Mouse (Mus musculus) embryonic facial prominence, embryonic 13.5 days (tissue): ENCODE measurements at regions not wholly inside any gene's neighbourhood (a gene's known extent, or its start where the extent isn't known, plus 50 kb on each side); places are given as distances from the start of the nearest gene placed in this dataset.
"Not testable (repeated sequence)": the region's sequence is repeated elsewhere in the genome, so short reads cannot be mapped to it uniquely, and the experiment has no call there.

Experiments
- ATAC-seq: fragments of 200-750 bp; cut with Nextera tagmentation; 2 replicates; pipeline ENCODE4 v1.8.0; 2017; ENCODE audit warnings: low read depth; ENCODE audit not compliant: insufficient number of reproducible peaks, insufficient read depth, low FRiP score, low TSS enrichment
- H3K27ac ChIP-seq: fragments of 300-500 bp; sonication (generic); 2 replicates; pipeline ENCODE4 v1.5.1; 2015; ENCODE audit warnings: moderate library complexity, mild to moderate bottlenecking, inconsistent platforms
- H3K27me3 ChIP-seq: fragments of 300-500 bp; sonication (generic); 2 replicates; pipeline ENCODE4 v1.6.1; 2015; ENCODE audit warnings: mild to moderate bottlenecking, inconsistent platforms
- H3K36me3 ChIP-seq: fragments of 300-500 bp; sonication (generic); 2 replicates; pipeline ENCODE4 v1.6.1; 2015; ENCODE audit warnings: mild to moderate bottlenecking, inconsistent platforms
- H3K4me1 ChIP-seq: fragments of 300-500 bp; sonication (generic); 2 replicates; pipeline ENCODE4 v1.6.1; 2015; ENCODE audit warnings: inconsistent platforms
- H3K4me2 ChIP-seq: fragments of 300-500 bp; sonication (generic); 2 replicates; pipeline ENCODE4 v1.6.1; 2015; ENCODE audit warnings: moderate library complexity, mild to moderate bottlenecking, inconsistent platforms
- H3K4me3 ChIP-seq: fragments of 300-500 bp; sonication (generic); 2 replicates; pipeline ENCODE4 v1.5.1; 2015; ENCODE audit warnings: mild to moderate bottlenecking, inconsistent platforms
- H3K9ac ChIP-seq: fragments of 300-500 bp; sonication (generic); 2 replicates; pipeline ENCODE4 v1.6.1; 2015; ENCODE audit warnings: mild to moderate bottlenecking, inconsistent platforms
- H3K9me3 ChIP-seq: fragments of 300-500 bp; sonication (generic); 2 replicates; pipeline ENCODE4 v1.6.1; 2016; ENCODE audit warnings: inconsistent platforms
- WGBS: fragments of 180-500 bp; shearing (Covaris S2); methylation state at CpG from one replicate; pipeline ENCODE4 v1.1.7; 2015; ENCODE audit warnings: mixed read lengths; 5-methylcytosine and 5-hydroxymethylcytosine counted together

DNA sequence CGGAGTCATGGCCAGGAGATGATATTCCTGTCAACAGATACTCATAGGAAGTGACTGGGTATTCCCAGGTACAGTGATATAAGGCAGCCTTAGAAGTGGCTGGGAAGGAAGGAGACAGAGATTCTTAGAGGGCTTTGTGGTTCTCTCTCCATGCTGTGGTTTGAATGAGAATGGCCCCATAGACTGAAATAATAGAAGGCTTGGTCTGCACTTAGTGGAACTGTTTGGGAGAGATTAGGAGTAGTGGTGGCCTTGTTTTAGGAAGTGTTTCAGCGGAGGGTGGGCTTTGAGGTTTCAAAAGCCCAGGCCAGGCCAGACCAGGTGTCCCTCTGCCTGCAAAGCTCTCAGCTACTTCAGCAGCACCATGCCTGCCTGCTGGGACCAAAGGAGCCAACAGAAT, 363.2 kb upstream of the Cwc22 start:
- Histone ChIP-seq H3K4me2 (no peak overlapping the region), H3K27me3 (peaks cover 5% of the 10 kb centered on the region; the same call in 1 of the 2 replicates), H3K4me3 (no peak overlapping the region), H3K4me1 (no peaks in the 10 kb centered on the region), H3K36me3 (no peaks in the 10 kb centered on the region), H3K9ac (no peak overlapping the region), H3K9me3 (no peaks in the 10 kb centered on the region), H3K27ac (no peak overlapping the region)
- 73% methylated on average over 2 of the region's 2 CpGs for WGBS
- no peak for ATAC-seq

DNA sequence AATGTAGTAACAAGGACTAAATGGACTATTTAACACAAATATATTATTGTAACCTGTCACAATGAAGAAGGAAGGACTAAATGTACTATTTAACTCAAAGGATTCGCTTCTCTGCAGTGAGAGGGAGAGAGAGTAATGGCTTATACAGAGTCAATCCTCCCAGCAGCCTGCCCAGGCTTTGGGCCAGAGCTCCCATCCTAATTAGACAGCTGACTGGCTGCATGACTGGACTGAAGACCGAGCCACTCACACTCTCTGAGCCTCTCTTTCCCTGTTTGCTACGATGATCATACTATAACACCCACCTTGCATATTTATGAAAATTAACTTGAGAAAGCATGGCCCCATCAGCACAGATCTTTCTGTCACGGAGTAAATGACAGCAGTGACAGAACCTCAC, 360.7 kb upstream of the Cwc22 start:
- no peak for ATAC-seq
- H3K4me1 ChIP-seq = no peaks in the 10 kb centered on the region
- H3K9me3 ChIP-seq = no peaks in the 10 kb centered on the region
- H3K9ac ChIP-seq = no peak overlapping the region
- H3K27ac ChIP-seq = no peak overlapping the region
- H3K36me3 ChIP-seq = no peaks in the 10 kb centered on the region
- peaks cover 5% of the 10 kb centered on the region; the same call in 1 of the 2 replicates for H3K27me3 ChIP-seq
- H3K4me3 ChIP-seq = no peak overlapping the region
- H3K4me2 ChIP-seq = no peak overlapping the region
- WGBS = 80% methylated on average over 4 of the region's 4 CpGs

DNA sequence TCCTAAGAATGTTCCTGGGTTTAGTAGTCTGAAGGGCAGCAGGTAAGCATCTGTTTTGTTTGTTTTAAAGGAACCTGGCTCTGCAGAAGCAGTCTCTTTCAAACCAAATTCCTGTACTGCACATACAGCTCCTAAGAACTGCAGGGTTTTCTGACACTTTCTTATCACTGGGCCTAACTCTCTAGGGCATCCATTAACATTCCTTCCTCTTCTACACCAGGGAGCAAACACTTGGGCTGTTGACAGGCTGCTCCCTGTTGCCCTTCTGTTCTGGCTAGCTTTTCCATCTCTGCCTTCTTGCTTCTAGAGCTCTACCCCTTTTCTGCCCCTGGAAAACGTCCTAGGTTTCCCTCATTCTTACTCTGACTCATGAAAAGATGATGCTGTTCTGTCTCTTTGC, 345.5 kb upstream of the Cwc22 start:
- no peak overlapping the region for H3K27ac ChIP-seq
- ATAC-seq = no peak
- no peak overlapping the region for H3K4me2 ChIP-seq
- WGBS = 24% methylated on average over 1 of the region's 1 CpGs
- H3K27me3 ChIP-seq = no peaks in the 10 kb centered on the region
- no peaks in the 10 kb centered on the region for H3K4me1 ChIP-seq
- no peak overlapping the region for H3K4me3 ChIP-seq
- no peak overlapping the region for H3K9ac ChIP-seq
- no peaks in the 10 kb centered on the region for H3K9me3 ChIP-seq
- H3K36me3 ChIP-seq = no peaks in the 10 kb centered on the region

DNA sequence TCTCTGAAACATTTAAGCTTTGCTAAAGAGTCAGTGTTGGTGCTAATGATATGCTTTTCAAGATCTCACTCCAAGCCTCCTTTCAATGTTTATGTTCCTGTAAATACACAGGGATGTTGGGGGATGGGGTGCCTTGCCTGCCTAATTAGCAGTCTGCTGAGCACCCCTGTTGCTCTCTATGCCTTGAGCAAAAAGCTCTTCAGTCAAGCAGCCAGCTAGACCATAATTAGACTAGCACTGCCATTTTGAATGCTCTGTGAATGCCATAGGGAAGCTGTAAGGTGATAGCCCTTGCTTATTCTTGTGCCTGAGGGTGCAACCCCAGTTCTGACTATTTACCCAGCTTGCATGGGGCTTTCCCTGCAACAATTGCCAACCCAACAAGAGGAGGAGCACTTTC, 338.6 kb upstream of the Cwc22 start:
- Histone ChIP-seq H3K4me3 (no peak overlapping the region), H3K4me1 (peaks cover 4% of the 10 kb centered on the region; the same call in 1 of the 2 replicates), H3K36me3 (no peaks in the 10 kb centered on the region), H3K9me3 (no peaks in the 10 kb centered on the region), H3K27me3 (peaks cover 18% of the 10 kb centered on the region), H3K27ac (no peak overlapping the region), H3K4me2 (no peak overlapping the region), H3K9ac (no peak overlapping the region)
- ATAC-seq = no peak

DNA sequence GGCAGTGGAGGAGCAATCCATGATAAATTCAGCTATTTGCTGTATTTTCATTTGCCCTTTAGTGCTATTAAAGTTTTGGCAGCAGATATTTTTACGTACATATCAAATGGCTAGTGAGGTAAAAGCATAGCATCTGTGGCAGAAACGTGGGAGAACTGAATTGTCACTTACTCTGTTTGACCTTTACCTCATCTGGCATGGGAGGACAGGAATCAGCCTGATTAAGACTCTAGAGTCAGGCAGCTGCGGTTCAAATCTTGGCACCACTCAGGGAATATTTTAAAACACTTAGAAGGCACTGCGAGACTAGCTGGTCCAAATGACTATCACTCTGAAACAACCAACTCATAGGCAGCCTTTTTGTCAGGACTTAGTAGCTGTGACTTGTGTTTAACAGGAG, 337.4 kb upstream of the Cwc22 start:
- Histone ChIP-seq H3K9me3 (no peaks in the 10 kb centered on the region), H3K27ac (no peak overlapping the region), H3K36me3 (no peaks in the 10 kb centered on the region), H3K27me3 (peaks cover 18% of the 10 kb centered on the region), H3K4me1 (peaks cover 4% of the 10 kb centered on the region; the same call in 1 of the 2 replicates), H3K4me2 (no peak overlapping the region), H3K9ac (no peak overlapping the region), H3K4me3 (no peak overlapping the region)
- no peak for ATAC-seq
- WGBS = 66% methylated on average over 4 of the region's 4 CpGs

DNA sequence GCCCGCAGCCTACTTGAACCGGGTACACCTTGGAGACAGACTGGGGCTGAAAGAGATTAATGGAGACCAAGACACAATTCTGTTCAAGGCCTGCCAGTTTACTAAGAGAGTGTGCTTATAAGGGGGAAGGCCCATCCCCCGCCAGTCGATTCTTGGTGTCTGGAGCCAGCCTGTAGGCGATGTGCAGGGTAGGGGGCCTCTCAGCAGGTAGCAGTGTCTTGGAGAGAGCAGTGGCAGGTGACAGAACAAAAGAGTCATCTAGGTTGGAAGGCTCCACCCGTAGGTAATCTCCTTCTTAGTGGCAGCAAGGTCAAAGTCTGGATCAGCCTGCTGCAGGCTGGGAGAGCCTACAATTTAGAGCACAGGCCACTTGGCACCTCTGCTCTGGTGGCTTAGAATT, 335.7 kb upstream of the Cwc22 start:
- peaks cover 26% of the 10 kb centered on the region for H3K27me3 ChIP-seq
- H3K9ac ChIP-seq, H3K4me2 ChIP-seq, H3K36me3 ChIP-seq, H3K27ac ChIP-seq, H3K4me3 ChIP-seq, ATAC-seq, H3K9me3 ChIP-seq, H3K4me1 ChIP-seq: not testable (repeated sequence)
- WGBS = 54% methylated on average over 6 of the region's 6 CpGs

DNA sequence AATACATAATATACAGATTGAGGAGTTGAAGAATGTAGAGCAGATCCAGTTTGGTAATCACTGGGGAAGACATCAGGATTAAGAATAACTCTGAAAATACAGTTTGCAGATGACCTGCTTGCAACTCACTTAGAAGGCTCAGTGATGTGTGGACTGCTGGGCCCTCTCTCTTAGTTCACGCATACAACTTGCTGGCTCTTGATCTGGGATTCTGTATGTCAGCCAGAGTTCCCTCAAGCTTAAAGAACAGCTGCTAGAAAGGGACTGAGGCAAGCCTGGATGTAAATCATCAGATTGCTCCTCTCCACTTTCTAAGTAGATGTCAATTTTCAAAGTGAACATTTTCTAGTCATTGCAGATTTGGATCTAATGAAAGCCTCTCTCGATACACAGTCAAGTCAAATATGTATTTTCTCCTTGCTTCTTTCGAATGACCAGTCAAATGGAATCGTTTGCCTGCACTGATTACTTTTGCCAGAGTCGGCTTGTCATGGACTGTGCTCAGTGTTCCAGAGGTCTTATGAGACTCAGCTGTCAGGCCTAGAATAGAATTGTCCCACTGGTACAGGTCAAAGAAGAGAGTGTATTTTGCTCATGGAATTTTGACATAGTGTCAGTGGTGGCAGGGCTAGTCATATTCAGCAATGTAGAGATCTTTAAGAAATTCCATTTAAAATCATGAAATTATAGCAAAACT, 334.2 kb upstream of the Cwc22 start:
- H3K27ac ChIP-seq = no peak overlapping the region
- peaks cover 4% of the 10 kb centered on the region; the same call in 1 of the 2 replicates for H3K4me1 ChIP-seq
- ATAC-seq = no peak
- H3K27me3 ChIP-seq = peaks cover 21% of the 10 kb centered on the region
- H3K4me3 ChIP-seq = no peak overlapping the region
- no peaks in the 10 kb centered on the region for H3K36me3 ChIP-seq
- no peak overlapping the region for H3K9ac ChIP-seq
- no peak overlapping the region for H3K4me2 ChIP-seq
- H3K9me3 ChIP-seq = no peaks in the 10 kb centered on the region
- WGBS = 81% methylated on average over 5 of the region's 5 CpGs

DNA sequence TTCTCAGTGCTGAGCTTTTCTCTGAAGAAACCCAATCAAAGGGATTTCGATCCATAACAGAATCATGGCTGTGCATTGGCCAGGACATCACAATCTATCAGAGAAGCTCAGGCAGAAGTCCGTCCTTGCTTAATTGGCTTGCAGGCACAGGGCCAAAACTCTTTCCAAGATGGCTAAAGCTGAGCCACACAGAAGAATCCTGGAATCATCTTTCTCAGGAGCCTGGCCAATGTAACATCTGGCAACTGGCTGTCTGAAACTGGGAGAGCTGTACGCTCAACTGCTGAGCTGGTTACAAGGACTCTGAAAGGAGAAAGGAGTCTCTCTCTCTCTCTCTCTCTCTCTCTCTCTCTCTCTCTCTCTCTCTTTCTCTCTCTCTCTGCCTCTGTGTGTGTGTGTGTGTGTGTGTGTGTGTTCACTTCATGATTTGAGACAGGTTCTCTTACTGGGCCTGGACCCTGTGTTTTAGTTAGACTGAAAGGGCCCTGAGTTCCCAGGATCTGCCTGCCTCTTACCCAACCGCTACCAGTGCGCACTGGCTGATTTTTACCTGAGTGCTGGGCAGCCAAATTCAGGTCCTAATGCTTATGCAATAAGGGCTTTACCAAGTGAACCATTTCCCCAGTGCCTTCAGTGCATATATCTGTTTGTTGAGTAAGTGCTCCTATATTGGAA, 333.3 kb upstream of the Cwc22 start:
- Histone ChIP-seq H3K27ac (no peak overlapping the region), H3K4me2 (no peak overlapping the region), H3K9ac (no peak overlapping the region), H3K9me3 (no peaks in the 10 kb centered on the region), H3K4me1 (no peaks in the 10 kb centered on the region; the same call in 1 of the 2 replicates), H3K4me3 (no peak overlapping the region), H3K27me3 (peaks cover 19% of the 10 kb centered on the region), H3K36me3 (no peaks in the 10 kb centered on the region)
- ATAC-seq = no peak
- WGBS = 65% methylated on average over 5 of the region's 5 CpGs

DNA sequence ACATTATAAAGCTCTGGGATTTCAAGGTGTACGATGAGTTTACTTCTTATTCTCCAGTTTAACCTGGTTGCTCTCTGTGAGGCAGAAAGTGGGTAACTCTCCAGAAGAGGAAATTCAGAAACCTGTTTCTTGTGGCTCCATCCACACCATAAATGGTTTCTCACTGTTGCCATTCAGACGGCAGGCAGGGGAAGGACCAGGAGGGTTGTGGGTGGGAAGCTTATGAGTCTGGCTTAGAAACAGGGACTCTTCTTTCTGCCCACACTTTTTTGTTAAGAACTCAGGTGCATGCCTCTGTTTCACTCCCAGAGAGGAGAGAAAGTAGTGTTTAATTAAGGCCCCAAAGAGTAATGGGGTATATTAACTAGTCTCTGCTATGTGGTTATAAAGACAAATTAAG, 332.5 kb upstream of the Cwc22 start:
- H3K27ac ChIP-seq = no peak overlapping the region
- 75% methylated on average over 2 of the region's 2 CpGs for WGBS
- H3K36me3 ChIP-seq = no peaks in the 10 kb centered on the region
- no peak overlapping the region for H3K9ac ChIP-seq
- ATAC-seq = no peak
- H3K9me3 ChIP-seq = no peaks in the 10 kb centered on the region
- H3K4me3 ChIP-seq = no peak overlapping the region
- no peaks in the 10 kb centered on the region; the same call in 1 of the 2 replicates for H3K4me1 ChIP-seq
- H3K4me2 ChIP-seq = no peak overlapping the region
- H3K27me3 ChIP-seq = peaks cover 16% of the 10 kb centered on the region

DNA sequence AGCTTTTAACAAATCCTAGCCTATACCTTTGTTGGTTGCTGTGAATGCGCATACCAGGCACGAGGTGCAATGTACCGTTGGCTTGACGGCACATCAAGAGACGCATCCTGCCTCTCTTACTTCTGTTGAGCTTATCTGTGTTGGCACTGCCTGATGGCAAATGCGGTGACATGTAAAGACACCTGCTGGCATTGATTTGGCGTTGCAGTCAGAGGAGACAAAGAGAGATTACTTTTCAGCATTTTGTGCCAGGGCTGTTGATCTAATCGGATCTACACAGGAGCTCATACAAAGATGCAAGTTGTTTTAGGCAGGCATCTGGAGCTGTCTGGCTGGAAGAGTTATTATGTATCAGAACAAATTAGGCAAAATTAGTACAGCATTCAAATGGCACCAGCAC, 331.5 kb upstream of the Cwc22 start:
- Histone ChIP-seq H3K27ac (no peak overlapping the region), H3K27me3 (peaks cover 20% of the 10 kb centered on the region), H3K9me3 (no peaks in the 10 kb centered on the region), H3K4me2 (no peak overlapping the region), H3K36me3 (no peaks in the 10 kb centered on the region), H3K9ac (no peak overlapping the region), H3K4me1 (no peaks in the 10 kb centered on the region; the same call in 1 of the 2 replicates), H3K4me3 (no peak overlapping the region)
- WGBS = 86% methylated on average over 8 of the region's 8 CpGs
- no peak for ATAC-seq

DNA sequence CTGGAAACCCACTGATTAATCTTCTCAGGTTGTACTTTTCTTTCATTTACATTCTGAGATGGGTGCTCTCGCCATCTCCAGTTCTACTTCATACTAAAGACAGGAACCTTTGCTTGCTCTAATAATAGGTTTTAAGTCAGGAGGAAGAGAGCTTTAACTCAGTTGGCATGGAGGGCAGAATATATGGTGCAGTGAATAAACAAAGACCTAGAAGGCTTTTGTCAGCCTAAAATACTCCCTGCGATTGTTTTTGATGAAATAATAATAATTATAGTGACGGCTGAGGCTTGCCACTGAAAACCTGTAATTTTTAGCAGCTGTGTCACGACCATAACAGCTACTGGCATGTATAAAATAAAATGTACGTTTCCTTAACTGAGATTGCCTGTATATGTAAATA, 327.9 kb upstream of the Cwc22 start:
- no peaks in the 10 kb centered on the region for H3K36me3 ChIP-seq
- ATAC-seq = no peak

DNA sequence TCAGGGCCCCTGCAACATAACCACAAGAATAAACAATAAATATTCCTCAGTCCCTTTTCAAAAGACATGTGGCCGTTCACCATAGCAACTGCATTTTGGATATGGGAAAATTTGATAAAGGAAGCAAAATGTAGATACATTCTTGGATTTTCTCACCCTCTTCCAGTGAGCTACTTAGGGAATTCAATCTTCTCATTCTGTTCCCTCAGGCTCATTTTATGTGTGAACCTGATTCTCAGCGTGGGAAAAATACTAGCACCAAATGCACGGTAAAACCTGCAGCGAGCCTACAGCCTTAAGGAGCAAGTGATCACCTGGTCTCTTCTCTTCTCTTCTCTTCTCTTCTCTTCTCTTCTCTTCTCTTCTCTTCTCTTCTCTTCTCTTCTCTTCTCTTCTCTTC, 322.5 kb upstream of the Cwc22 start:
- 0 out of 2 replicates have a peak, but pooled peaks cover 5% of the 10 kb centered on the region for H3K27me3 ChIP-seq
- WGBS = 78% methylated on average over 4 of the region's 4 CpGs
- no peak for ATAC-seq
- H3K9ac ChIP-seq = no peak overlapping the region
- H3K9me3 ChIP-seq = no peaks in the 10 kb centered on the region
- H3K4me2 ChIP-seq = no peak overlapping the region
- H3K4me1 ChIP-seq = no peaks in the 10 kb centered on the region
- H3K36me3 ChIP-seq = no peaks in the 10 kb centered on the region
- H3K4me3 ChIP-seq = no peak overlapping the region
- H3K27ac ChIP-seq = no peak overlapping the region

More for the DNA sequence above, 327.9 kb upstream of the Cwc22 start:
- no peak overlapping the region for H3K4me3 ChIP-seq
- H3K4me2 ChIP-seq = no peak overlapping the region
- no peak overlapping the region for H3K9ac ChIP-seq
- WGBS = 52% methylated on average over 5 of the region's 5 CpGs
- no peaks in the 10 kb centered on the region for H3K9me3 ChIP-seq
- no peak overlapping the region for H3K27ac ChIP-seq
- H3K27me3 ChIP-seq = peaks cover 12% of the 10 kb centered on the region; the same call in 1 of the 2 replicates
- H3K4me1 ChIP-seq = no peaks in the 10 kb centered on the region
